Mouse (Mus musculus): ENCODE measurements around the gene Plk2. TPM values are rescaled to one million over a fixed set of nuclear protein-coding genes. Genes with fewer than 3 reads are reported as not detected.

Gene Plk2
- polyA plus RNA-seq, 1 experiment, result 97.6 TPM

DNA sequence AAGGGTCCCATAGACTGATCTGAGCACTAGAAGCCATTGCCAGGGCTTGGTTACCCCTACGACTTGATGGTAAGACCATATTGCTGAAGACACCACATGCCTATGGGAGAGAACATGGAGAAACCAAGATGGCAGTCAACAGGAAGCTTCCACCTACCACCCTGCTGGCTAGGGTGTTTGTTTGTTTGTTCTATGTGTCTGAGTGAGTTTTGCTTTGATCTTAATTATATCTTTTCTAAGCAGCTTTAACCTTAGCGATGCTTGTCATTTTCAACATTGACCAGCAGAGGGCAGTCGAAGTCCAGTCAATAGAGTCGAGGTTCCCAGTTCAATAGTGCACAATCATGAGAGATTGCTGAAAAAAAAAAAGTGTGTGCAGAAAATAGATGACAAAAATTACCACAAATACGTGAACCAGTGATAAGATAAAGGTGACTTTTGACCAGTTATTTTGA, 12.4 kb upstream of the Plk2 start:
- no peak overlapping the region for H3ac ChIP-seq (ENCODE audit: control insufficient read depth, insufficient read length)
- no peaks in the 10 kb centered on the region for H3K79me2 ChIP-seq (ENCODE audit: control insufficient read depth, insufficient read depth)
- H3K27me3 ChIP-seq (ENCODE audit: control insufficient read depth, insufficient read depth, insufficient read length), result no peaks in the 10 kb centered on the region
- TF ChIP-seq POLR2A (IDR thresholded peaks at IDR 0.05; ENCODE audit: insufficient read length, low read depth) (no peak), USF1 (IDR thresholded peaks at IDR 0.05; ENCODE audit: low read depth) (no peak), MAX (IDR thresholded peaks at IDR 0.05; ENCODE audit: low read depth) (no peak), TCF12 (IDR thresholded peaks at IDR 0.05; ENCODE audit: insufficient read depth, poor library complexity, severe bottlenecking) (no peak), SRF (IDR thresholded peaks at IDR 0.05; ENCODE audit: control insufficient read depth, insufficient read length, low read depth) (no peak), MYOD1 (IDR thresholded peaks at IDR 0.05; ENCODE audit: control insufficient read depth in 1 of 3, insufficient read length in 2 of 3, low read depth in 2 of 3) (no peak)
- H3K36me3 ChIP-seq (ENCODE audit: control insufficient read depth, insufficient read depth), result no peaks in the 10 kb centered on the region
- no peak overlapping the region for H3K4me2 ChIP-seq (ENCODE audit: low read depth)
- no peak overlapping the region for H3K4me3 ChIP-seq

DNA sequence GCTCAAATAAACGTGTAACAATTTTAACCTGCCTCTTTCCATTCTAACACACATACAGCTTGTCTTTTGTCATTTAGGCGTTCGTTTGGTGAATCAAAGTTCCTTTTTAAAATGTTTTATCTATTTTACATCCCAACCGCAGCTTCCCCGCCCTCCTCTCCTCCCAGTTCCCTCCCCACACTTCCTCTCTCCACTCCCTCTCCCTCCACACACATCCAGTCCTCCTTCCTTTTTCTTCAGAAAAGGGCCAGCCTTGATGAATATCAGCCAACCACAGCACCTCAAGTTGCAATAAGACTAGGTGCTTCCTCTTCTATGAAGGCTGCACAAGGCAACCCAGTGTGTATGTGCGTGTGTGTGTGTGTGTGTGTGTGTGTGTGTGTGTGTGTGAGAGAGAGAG, 10.3 kb upstream of the Plk2 start:
- Histone ChIP-seq H3K79me2 (ENCODE audit: control insufficient read depth, insufficient read depth) (no peaks in the 10 kb centered on the region), H3ac (ENCODE audit: control insufficient read depth, insufficient read length) (no peak overlapping the region), H3K36me3 (ENCODE audit: control insufficient read depth, insufficient read depth) (no peaks in the 10 kb centered on the region), H3K4me3 (no peak overlapping the region), H3K27me3 (ENCODE audit: control insufficient read depth, insufficient read depth, insufficient read length) (no peaks in the 10 kb centered on the region), H3K4me2 (ENCODE audit: low read depth) (no peak overlapping the region)
- TF ChIP-seq POLR2AphosphoS2 (IDR thresholded peaks at IDR 0.05; ENCODE audit: insufficient read length, low read depth) (no peak), MYOG (IDR thresholded peaks at IDR 0.05; ENCODE audit: control insufficient read depth in 1 of 3, insufficient read depth in 1 of 3, insufficient read length in 2 of 3, low read depth in 2 of 3) (no peak), TCF3 (IDR thresholded peaks at IDR 0.05; ENCODE audit: insufficient read length, low read depth) (no peak), REST (IDR thresholded peaks at IDR 0.05; ENCODE audit: insufficient read depth, insufficient read length) (no peak), SRF (IDR thresholded peaks at IDR 0.05; ENCODE audit: control insufficient read depth, insufficient read length, low read depth) (no peak), MAX (IDR thresholded peaks at IDR 0.05; ENCODE audit: low read depth) (no peak), USF1 (IDR thresholded peaks at IDR 0.05; ENCODE audit: low read depth) (no peak), POLR2A (IDR thresholded peaks at IDR 0.05; ENCODE audit: insufficient read length, low read depth) (no peak), CEBPB (IDR thresholded peaks at IDR 0.05; ENCODE audit: insufficient read depth, poor library complexity, severe bottlenecking) (no peak), MYOD1 (IDR thresholded peaks at IDR 0.05; ENCODE audit: control insufficient read depth in 1 of 3, insufficient read length in 2 of 3, low read depth in 2 of 3) (no peak), E2F4 (IDR thresholded peaks at IDR 0.05; ENCODE audit: insufficient read depth) (no peak), TCF12 (IDR thresholded peaks at IDR 0.05; ENCODE audit: insufficient read depth, poor library complexity, severe bottlenecking) (no peak)

DNA sequence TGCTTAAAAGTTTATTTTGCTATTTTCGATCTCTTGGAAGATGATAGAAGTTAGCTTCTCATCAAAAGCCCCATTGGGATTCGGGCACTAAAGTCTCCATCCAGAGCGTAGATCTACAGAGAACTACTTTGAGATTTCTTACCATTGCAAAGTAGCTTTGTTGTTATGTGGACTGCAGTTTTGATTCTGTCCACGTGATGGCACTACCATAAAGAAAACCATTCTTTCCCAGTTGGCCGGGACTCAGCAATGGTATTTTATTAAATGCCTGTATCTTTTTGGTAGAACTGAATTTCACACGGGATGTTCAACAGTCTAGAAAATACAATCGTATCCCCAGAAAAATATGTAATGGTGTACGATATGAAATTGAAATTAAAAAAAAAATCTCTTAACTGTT, 2.6 kb upstream of the Plk2 start:
- Histone ChIP-seq H3K79me2 (ENCODE audit: control insufficient read depth, insufficient read depth) (peaks cover 22% of the 10 kb centered on the region), H3K27me3 (ENCODE audit: control insufficient read depth, insufficient read depth, insufficient read length) (no peaks in the 10 kb centered on the region), H3K4me2 (ENCODE audit: low read depth) (no peak overlapping the region), H3ac (ENCODE audit: control insufficient read depth, insufficient read length) (no peak overlapping the region), H3K36me3 (ENCODE audit: control insufficient read depth, insufficient read depth) (peaks cover 13% of the 10 kb centered on the region), H3K4me3 (no peak overlapping the region)
- TF ChIP-seq USF1 (IDR thresholded peaks at IDR 0.05; ENCODE audit: low read depth), result peak; percentile 47
- TF ChIP-seq MAX (IDR thresholded peaks at IDR 0.05; ENCODE audit: low read depth), result no peak
- no peak for TF ChIP-seq REST (IDR thresholded peaks at IDR 0.05; ENCODE audit: insufficient read depth, insufficient read length)
- TF ChIP-seq E2F4 (IDR thresholded peaks at IDR 0.05; ENCODE audit: insufficient read depth), result no peak
- no peak for TF ChIP-seq CEBPB (IDR thresholded peaks at IDR 0.05; ENCODE audit: insufficient read depth, poor library complexity, severe bottlenecking)
- no peak for TF ChIP-seq SRF (IDR thresholded peaks at IDR 0.05; ENCODE audit: control insufficient read depth, insufficient read length, low read depth)
- TF ChIP-seq MYOD1 (IDR thresholded peaks at IDR 0.05; ENCODE audit: control insufficient read depth in 1 of 3, insufficient read length in 2 of 3, low read depth in 2 of 3), result no peak
- TF ChIP-seq TCF12 (IDR thresholded peaks at IDR 0.05; ENCODE audit: insufficient read depth, poor library complexity, severe bottlenecking), result no peak

DNA sequence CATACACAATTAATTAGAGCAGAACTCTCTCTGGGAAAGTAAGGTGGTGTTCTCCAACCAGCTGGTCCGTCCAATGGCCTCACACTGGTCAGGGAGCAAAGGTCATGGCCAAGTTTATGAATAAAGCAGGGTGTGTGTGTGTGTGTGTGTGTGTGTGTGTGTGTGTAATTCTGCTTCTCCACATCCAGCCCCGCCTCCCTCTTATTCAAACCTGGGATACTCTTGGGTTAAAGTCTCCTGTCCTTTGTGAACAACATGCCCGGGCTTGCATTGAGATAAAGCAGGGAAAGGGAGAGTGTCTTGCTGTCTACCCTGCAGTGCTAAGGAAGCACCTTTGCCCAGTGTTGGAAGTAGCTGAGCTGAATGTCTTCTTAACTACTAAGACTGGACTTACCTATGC, 2.2 kb upstream of the Plk2 start:
- Histone ChIP-seq H3K4me2 (ENCODE audit: low read depth) (no peak overlapping the region), H3K4me3 (no peak overlapping the region), H3K79me2 (ENCODE audit: control insufficient read depth, insufficient read depth) (peaks cover 26% of the 10 kb centered on the region), H3ac (ENCODE audit: control insufficient read depth, insufficient read length) (no peak overlapping the region), H3K36me3 (ENCODE audit: control insufficient read depth, insufficient read depth) (peaks cover 17% of the 10 kb centered on the region), H3K27me3 (ENCODE audit: control insufficient read depth, insufficient read depth, insufficient read length) (no peaks in the 10 kb centered on the region)
- TF ChIP-seq E2F4 (IDR thresholded peaks at IDR 0.05; ENCODE audit: insufficient read depth) (no peak), MYOG (IDR thresholded peaks at IDR 0.05; ENCODE audit: control insufficient read depth in 1 of 3, insufficient read depth in 1 of 3, insufficient read length in 2 of 3, low read depth in 2 of 3) (no peak)

DNA sequence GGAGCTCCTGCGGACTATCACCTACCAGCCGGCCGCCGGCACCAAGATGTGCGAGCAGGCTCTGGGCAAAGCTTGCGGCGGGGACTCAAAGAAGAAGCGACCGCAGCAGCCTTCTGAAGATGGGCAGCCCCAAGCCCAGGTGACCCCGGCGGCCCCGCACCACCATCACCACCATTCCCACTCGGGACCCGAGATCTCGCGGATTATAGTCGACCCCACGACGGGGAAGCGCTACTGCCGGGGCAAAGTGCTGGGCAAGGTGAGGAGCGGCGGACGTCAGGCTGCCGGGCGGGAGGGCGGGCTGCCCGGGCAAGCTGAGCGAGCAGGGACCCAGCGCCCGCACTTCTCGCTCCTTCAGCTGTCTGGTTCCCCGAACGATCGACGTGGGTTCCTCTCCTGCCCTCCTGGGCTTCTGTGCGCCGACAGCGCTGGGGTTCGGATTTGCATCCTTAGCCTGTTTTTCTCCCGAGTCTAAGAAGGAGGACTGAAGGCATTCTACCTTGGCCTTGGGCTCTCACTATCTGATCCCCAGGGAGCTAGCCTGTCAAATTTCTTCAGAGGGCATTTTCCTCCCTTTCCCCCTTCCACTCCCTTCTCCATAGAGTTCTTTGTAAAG, 441 bp downstream of the Plk2 start:
- peak overlapping the region; percentile 80 for H3K4me3 ChIP-seq
- TF ChIP-seq POLR2A (IDR thresholded peaks at IDR 0.05; ENCODE audit: insufficient read length, low read depth), result no peak
- TF ChIP-seq POLR2AphosphoS2 (IDR thresholded peaks at IDR 0.05; ENCODE audit: insufficient read length, low read depth), result no peak
- TF ChIP-seq USF1 (IDR thresholded peaks at IDR 0.05; ENCODE audit: low read depth), result no peak
- no peak for TF ChIP-seq SRF (IDR thresholded peaks at IDR 0.05; ENCODE audit: control insufficient read depth, insufficient read length, low read depth)
- TF ChIP-seq MYOG (IDR thresholded peaks at IDR 0.05; ENCODE audit: control insufficient read depth in 1 of 3, insufficient read depth in 1 of 3, insufficient read length in 2 of 3, low read depth in 2 of 3), result no peak
- no peak for TF ChIP-seq REST (IDR thresholded peaks at IDR 0.05; ENCODE audit: insufficient read depth, insufficient read length)
- no peak for TF ChIP-seq MAX (IDR thresholded peaks at IDR 0.05; ENCODE audit: low read depth)
- TF ChIP-seq E2F4 (IDR thresholded peaks at IDR 0.05; ENCODE audit: insufficient read depth), result no peak
- no peak for TF ChIP-seq TCF3 (IDR thresholded peaks at IDR 0.05; ENCODE audit: insufficient read length, low read depth)
- TF ChIP-seq TCF12 (IDR thresholded peaks at IDR 0.05; ENCODE audit: insufficient read depth, poor library complexity, severe bottlenecking), result no peak
- H3K27me3 ChIP-seq (ENCODE audit: control insufficient read depth, insufficient read depth, insufficient read length), result no peaks in the 10 kb centered on the region
- H3K4me2 ChIP-seq (ENCODE audit: low read depth), result peak overlapping the region; percentile 59
- H3K36me3 ChIP-seq (ENCODE audit: control insufficient read depth, insufficient read depth), result peaks cover 44% of the 10 kb centered on the region
- peaks cover 40% of the 10 kb centered on the region for H3K79me2 ChIP-seq (ENCODE audit: control insufficient read depth, insufficient read depth)
- H3ac ChIP-seq (ENCODE audit: control insufficient read depth, insufficient read length), result peak overlapping the region; percentile 73

All from myocyte (in vitro differentiated cells).